Mouse (Mus musculus) erythroblast, embryonic 14.5 days (primary cell): ENCODE measurements around the gene Rnaseh2a. TPM values are rescaled to one million over a fixed set of nuclear protein-coding genes. Genes with fewer than 3 reads are reported as not detected.

Source experiments
- H3K27me3 ChIP-seq: 2 replicates; pipeline ENCODE4 v1.6.1; 2012; ENCODE audit warnings: inconsistent platforms; ENCODE audit not compliant: control insufficient read depth
- H3K36me3 ChIP-seq: 2 replicates; pipeline ENCODE4 v1.6.1; 2012; ENCODE audit warnings: mild to moderate bottlenecking, inconsistent platforms; ENCODE audit not compliant: control insufficient read depth
- H3K4me1 ChIP-seq: 2 replicates; pipeline ENCODE4 v1.6.1; 2012; ENCODE audit warnings: inconsistent platforms; ENCODE audit not compliant: control insufficient read depth
- H3K4me3 ChIP-seq: replicated peaks from 2 replicates; pipeline ENCODE3; 2012; ENCODE audit warnings: moderate library complexity, mild to moderate bottlenecking, inconsistent platforms
- H3K9me3 ChIP-seq: 2 replicates; pipeline ENCODE4 v1.6.1; 2012; ENCODE audit warnings: low read length, inconsistent platforms, mixed read lengths; ENCODE audit not compliant: control insufficient read depth
- GATA1 ChIP-seq: IDR thresholded peaks from 2 replicates; pipeline ENCODE4 v1.6.1; 2012; ENCODE audit warnings: low read length, inconsistent platforms, mixed read lengths
- TAL1 ChIP-seq: IDR thresholded peaks from 3 replicates; pipeline ENCODE4 v1.6.1; 2012; ENCODE audit warnings: low read length, inconsistent platforms, mixed read lengths
- polyA plus RNA-seq: library from polyadenylated mRNA; stranded (reverse); fragments of >175 nt; gene quantifications from 2 replicates; pipeline ENCODE4 v1.2.3, GENCODE M21; 2012

Rnaseh2a gene
- polyA plus RNA-seq, 1 experiment: 162 TPM

GRCm38 (mm10) chr8:84944478-84945160, 24.9 kb downstream of the Rnaseh2a start:
- Histone ChIP-seq H3K4me3 (no peak overlapping the region), H3K27me3 (peaks cover 88% of the 10 kb centered on the region), H3K4me1 (peaks cover 20% of the 10 kb centered on the region), H3K36me3 (no peaks in the 10 kb centered on the region), H3K9me3 (peaks cover 21% of the 10 kb centered on the region; the same call in 1 of the 2 replicates)
- no peak for TF ChIP-seq TAL1
- no peak for TF ChIP-seq GATA1

- Histone ChIP-seq H3K27me3 (peaks cover 85% of the 10 kb centered on the region), H3K9me3 (peaks cover 21% of the 10 kb centered on the region; the same call in 1 of the 2 replicates)
- no peak for TF ChIP-seq GATA1
- TF ChIP-seq TAL1: no peak
These were observed 25.9 kb downstream of the Rnaseh2a start for GRCm38 (mm10) chr8:84943699-84944098.

GRCm38 (mm10) chr8:84937620-84938485, 31.7 kb downstream of the Rnaseh2a start:
- H3K4me3 ChIP-seq: no peak overlapping the region
- peaks cover 86% of the 10 kb centered on the region for H3K27me3 ChIP-seq
- no peak for TF ChIP-seq TAL1
- no peak for TF ChIP-seq GATA1

More at GRCm38 (mm10) chr8:84943699-84944098, 25.9 kb downstream of the Rnaseh2a start:
- Histone ChIP-seq H3K4me1 (peaks cover 20% of the 10 kb centered on the region), H3K36me3 (no peaks in the 10 kb centered on the region), H3K4me3 (no peak overlapping the region)

GRCm38 (mm10) chr8:84936962-84937546, 32.5 kb downstream of the Rnaseh2a start, which contains the start of gene Mast1:
Mast1 (minus strand) TSS chr8:84937359.
- Histone ChIP-seq H3K27me3 (peaks cover 88% of the 10 kb centered on the region), H3K4me3 (peak within 1 kb of the TSS; percentile 55), H3K36me3 (no peaks in the 10 kb centered on the region), H3K4me1 (peaks cover 37% of the 10 kb centered on the region), H3K9me3 (peaks cover 8% of the 10 kb centered on the region; the same call in 1 of the 2 replicates)
- no peak for TF ChIP-seq GATA1
- no peak for TF ChIP-seq TAL1

More at GRCm38 (mm10) chr8:84937620-84938485, 31.7 kb downstream of the Rnaseh2a start:
- Histone ChIP-seq H3K9me3 (peaks cover 8% of the 10 kb centered on the region; the same call in 1 of the 2 replicates), H3K4me1 (peaks cover 37% of the 10 kb centered on the region), H3K36me3 (no peaks in the 10 kb centered on the region)

- no peak for TF ChIP-seq TAL1
- TF ChIP-seq GATA1: no peak
- H3K27me3 ChIP-seq: peaks cover 90% of the 10 kb centered on the region
- peaks cover 8% of the 10 kb centered on the region; the same call in 1 of the 2 replicates for H3K9me3 ChIP-seq
These were observed 33.3 kb downstream of the Rnaseh2a start for GRCm38 (mm10) chr8:84936041-84936961.

GRCm38 (mm10) chr8:84935489-84935888, 34.1 kb downstream of the Rnaseh2a start:
- H3K9me3 ChIP-seq: peaks cover 8% of the 10 kb centered on the region; the same call in 1 of the 2 replicates
- peaks cover 91% of the 10 kb centered on the region for H3K27me3 ChIP-seq
- no peak overlapping the region for H3K4me3 ChIP-seq
- TF ChIP-seq TAL1 (no peak), GATA1 (no peak)
- H3K36me3 ChIP-seq: no peaks in the 10 kb centered on the region
- H3K4me1 ChIP-seq: peaks cover 37% of the 10 kb centered on the region

More at GRCm38 (mm10) chr8:84936041-84936961, 33.3 kb downstream of the Rnaseh2a start:
- H3K4me3 ChIP-seq: peak overlapping the region; percentile 55
- peaks cover 37% of the 10 kb centered on the region for H3K4me1 ChIP-seq
- no peaks in the 10 kb centered on the region for H3K36me3 ChIP-seq

- H3K27me3 ChIP-seq: peaks cover 93% of the 10 kb centered on the region
- TF ChIP-seq GATA1 (no peak), TAL1 (no peak)
- H3K4me3 ChIP-seq: no peak overlapping the region
- H3K9me3 ChIP-seq: peaks cover 8% of the 10 kb centered on the region; the same call in 1 of the 2 replicates
- peaks cover 37% of the 10 kb centered on the region for H3K4me1 ChIP-seq
- H3K36me3 ChIP-seq: no peaks in the 10 kb centered on the region
These were observed 34.7 kb downstream of the Rnaseh2a start for GRCm38 (mm10) chr8:84934860-84935259.

GRCm38 (mm10) chr8:84933767-84934559, 35.6 kb downstream of the Rnaseh2a start:
- H3K4me1 ChIP-seq: peaks cover 41% of the 10 kb centered on the region
- peaks cover 97% of the 10 kb centered on the region for H3K27me3 ChIP-seq
- no peaks in the 10 kb centered on the region for H3K36me3 ChIP-seq
- TF ChIP-seq GATA1 (no peak), TAL1 (no peak)
- peaks cover 8% of the 10 kb centered on the region; the same call in 1 of the 2 replicates for H3K9me3 ChIP-seq
- no peak overlapping the region for H3K4me3 ChIP-seq
